Mouse (Mus musculus): ENCODE measurements around the gene Patj.

DNA sequence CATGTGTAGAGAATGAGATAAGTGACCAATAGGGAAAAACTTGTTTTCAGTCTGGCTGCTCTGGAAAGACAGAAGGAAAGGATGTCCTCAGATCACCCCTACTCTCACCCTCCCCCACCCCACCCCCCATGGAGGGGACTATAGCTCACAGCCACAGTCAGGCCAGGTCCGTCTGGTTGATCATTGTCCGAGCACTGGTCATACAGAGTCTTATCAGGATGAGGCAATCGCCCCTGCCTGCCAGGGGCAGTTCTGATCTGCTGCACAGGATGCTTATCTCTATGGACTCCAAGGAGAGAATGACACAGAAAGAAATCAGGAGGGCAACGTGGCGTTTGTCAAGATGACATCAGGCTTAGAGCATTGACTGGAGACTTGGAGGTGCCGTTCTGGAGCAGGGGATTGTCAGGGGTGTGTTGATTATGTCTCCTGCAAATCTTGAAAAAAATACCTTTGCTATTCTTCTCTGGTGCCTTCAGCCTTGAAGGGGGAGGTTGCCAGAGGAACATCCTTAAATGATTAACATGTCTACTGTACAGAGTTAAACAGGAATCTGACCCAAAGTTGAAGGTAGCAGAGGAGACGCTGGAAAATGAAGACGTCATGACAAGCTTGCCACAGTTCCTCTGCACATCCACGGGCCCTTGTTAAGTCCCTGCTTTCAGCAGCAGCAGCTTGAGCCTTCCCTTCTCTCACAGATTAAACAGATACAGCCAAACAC is 298.0 kb downstream of the Patj start:
- TF ChIP-seq CTCF (conservative IDR thresholded peaks at IDR 0.05; ENCODE audit: insufficient read depth, insufficient read length, low read depth, low read length) = no peak
- no peak for TF ChIP-seq POLR2A (IDR thresholded peaks at IDR 0.05; ENCODE audit: low read depth, low read length)

Measured in kidney, adult 2 months (tissue).